Mouse (Mus musculus) urinary bladder, postnatal 4 days (tissue): ENCODE measurements around the gene Uvrag.

Source experiments
- DNase-seq, 2 experiments: peaks; one replicate each; pipeline ENCODE4 v3.0.0; 2021 to 2022; ENCODE audit warnings: low spot score in 2 of 2

The Uvrag gene

DNA sequence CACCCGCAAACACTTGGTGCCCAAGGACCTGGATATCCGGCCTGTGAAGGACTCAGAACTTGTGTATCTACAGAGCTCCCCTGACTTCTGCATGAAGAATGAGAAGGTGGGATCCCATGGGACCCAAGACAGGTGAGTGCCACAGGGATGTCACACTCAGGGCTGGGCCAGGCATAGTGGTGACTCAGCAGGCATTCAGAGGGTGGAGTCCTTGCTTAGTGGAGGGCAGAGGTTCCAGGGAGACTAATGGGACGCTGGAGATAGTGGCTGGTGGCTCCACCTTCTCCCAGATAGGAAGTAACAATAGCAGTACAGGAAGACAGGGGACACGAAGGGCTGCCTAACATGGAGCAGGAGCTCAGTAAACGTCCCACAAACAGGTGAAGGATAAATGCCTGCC, 290.6 kb downstream of the Uvrag start:
- DNase-seq, result no peak

DNA sequence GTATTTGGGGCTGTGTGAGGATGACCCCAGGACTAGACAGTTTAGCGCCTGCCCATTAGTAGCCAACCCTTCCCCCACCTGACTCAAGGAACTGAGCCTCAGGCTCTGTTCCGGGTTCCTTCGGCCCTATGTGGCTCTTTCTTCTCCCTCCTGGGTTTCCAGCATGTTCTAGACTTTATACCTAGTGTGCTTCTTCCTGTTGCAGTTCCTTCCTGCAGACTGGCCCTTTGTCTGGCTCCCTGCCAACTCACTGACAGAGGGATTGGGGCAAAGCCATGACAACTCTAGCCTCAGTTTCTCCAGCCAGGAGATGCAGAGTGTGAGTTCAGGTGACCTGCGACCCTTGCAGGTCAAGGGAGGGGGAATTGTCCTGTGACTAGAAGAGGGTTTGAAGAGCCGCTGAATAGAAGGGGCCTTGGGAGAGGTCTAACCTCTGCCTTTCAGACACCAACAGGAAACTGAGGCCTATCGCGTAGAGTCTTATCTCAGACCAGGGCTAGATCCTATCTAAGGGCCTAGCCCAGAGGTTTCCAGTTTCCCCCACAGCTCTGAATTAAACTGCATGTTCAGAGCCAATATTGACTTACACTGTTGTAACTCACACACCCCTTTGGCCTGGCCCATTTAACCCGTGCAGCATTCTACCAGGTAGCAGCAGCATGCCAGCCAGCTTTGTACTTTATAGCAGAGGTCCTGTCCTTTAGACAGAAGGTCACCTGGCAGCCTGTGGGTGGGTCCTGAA, 291.9 kb downstream of the Uvrag start:
- no peak for DNase-seq

DNA sequence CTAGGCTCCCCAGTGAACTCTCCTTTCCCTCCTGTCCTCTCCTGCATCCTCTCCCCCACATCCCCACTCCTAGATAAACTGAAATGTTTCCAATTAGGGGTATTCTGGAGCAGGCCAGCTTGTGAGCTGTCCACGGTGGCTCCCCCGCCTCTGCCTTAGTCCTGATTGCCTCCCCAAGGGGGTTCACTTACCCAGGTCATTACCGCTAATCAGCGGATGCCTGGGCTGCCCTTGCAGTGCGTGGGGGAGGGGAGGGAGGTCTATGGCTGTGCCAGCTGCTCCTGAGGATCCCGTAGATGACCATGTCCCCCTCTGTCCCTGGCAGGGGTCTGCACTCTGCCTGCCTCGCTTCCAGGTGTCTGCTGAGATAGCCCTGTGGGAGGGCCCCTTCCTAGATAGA, 297.3 kb downstream of the Uvrag start:
- DNase-seq, result no peak

DNA sequence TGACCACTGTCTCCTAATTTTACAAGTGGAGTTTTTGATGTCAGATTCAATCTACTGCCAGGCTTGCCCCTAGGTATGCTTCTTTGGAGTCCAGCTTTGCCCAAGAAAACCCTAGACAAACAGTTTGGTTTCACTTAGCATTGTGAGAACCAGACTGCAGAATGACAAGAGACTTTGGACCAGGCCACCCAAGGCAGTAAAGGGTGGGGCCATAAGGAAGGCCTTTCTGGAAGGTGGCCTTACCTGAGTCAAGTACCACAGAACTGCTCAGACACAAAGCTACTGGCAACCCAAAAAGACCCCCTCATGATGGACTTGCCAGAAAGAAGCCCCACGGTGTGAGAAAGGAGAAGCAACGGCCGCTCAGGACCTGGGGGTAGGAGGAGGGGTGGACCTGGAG, 297.9 kb downstream of the Uvrag start:
- DNase-seq, result no peak

DNA sequence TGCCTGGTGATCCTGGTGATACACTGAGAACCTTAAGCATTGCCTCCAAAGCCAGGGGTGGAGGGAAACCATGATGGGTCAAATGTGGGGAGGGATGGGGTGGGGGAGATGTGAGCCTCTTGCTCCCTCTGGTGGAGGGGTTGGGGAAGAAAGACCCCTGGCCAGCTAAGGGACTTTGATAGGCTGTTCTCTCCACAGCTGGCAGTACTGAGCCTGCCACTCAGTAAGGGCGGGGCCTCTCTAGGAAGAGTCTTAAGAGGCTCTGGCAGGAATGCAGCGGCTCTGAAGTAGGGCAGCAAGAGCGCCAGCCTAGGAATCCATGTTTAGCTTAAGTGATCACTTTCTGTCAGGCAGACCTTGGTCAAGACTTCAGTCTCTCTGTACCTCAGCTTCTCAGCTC, 299.1 kb downstream of the Uvrag start:
- DNase-seq, result no peak

DNA sequence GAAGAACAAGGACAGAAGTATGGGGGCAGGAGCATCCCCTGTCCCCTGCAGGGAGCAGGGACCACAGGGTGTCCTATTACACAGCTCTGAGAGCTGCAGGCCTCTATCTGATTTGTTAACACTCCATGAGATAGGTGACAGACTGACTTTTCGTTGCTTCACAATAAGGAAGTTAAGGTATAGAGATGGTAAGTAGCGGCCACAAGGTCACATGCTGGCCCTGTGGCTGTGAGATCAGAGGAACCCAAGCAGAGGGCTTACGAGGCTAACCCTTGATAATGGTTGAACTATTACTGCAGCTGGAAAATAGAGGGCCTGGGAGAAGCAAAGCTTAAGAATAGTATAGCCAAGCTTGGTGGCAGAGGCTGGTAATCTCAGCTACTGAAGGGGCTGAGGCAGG, 300.2 kb downstream of the Uvrag start:
- DNase-seq, result no peak

DNA sequence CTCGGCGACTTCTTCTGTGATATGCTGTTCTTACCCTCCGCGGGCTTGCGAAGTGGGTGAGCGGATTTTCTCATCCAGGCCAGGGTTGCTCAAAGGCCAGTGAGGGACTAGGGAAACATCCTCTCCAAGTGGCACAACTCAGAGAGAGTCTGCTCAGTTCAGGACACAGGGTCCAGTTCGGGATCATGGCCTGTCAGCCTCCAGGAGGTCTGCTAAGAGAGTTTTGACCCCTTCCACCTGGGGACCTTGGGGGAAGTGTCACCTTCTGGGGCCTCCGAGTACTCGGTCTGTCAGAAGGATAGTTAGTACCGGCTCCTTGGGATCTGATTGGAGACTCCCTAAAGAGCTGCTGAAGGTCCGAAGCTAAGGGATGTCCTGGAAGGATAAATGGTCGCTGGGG, 301.6 kb downstream of the Uvrag start:
- DNase-seq, result no peak

DNA sequence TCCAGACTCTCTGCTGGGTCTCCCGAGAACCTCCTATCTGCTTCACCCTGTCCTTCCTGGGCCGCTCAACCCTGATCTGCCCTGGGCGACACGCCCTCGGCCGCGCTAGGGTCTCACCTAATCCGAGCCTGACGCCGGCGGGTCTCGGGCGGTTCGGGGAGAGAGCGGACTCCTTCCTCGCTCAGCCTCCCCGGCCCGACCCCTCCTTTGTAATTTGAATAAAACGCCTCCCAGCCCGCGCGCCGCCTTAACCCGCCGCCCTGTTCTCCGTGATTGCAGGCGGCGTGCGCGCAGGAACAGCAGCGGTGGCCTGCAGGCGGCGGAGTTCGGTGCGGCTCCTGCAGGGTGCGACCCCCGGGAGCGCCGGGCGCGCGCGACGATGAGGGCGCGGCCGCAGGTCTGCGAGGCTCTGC, 302.2 kb downstream of the Uvrag start:
- peak; percentile 57 to 71 for DNase-seq

DNA sequence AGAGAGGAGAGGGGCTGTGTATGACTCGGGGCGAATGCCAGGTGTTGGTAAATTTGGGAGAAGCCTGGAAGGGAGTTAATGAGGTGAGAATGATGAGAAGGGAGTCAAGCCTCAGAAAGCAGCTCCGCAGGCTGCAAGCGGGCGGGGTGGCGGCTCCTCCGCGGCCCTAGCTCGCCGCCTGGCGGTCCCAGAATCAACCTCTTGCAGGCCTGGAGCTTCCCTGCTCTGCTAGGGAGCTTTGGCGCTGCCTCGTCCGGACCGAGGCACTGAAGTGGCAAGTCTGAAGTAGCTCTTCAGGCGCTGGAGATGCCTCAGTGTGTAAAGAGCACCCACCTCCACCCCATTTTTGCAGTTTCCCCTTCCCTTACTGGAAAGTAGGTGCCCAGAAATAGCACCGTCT, 303.0 kb downstream of the Uvrag start:
- peak; percentile 79 to 85 for DNase-seq

DNA sequence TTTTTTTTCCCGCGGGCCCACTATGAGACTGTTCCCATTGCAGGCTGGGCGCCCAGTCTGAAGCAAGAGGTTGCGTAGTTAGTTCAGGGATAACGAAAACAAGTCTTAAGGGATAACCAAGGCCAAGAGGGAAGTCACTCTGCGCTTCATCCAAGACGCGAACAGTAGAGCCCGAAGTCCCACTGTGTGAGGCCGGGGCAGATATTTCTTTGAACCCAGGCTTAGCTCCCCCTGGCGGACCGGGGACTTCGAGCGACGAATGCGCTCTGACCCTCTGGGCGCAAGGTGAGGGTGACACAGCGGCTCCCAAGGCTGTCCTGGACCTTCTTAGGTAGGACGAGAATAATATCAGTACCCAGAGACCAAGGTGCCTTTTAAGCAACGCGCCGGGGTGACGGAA, 304.3 kb downstream of the Uvrag start:
- DNase-seq, result peak in 1 of 2 experiments; percentile 82

DNA sequence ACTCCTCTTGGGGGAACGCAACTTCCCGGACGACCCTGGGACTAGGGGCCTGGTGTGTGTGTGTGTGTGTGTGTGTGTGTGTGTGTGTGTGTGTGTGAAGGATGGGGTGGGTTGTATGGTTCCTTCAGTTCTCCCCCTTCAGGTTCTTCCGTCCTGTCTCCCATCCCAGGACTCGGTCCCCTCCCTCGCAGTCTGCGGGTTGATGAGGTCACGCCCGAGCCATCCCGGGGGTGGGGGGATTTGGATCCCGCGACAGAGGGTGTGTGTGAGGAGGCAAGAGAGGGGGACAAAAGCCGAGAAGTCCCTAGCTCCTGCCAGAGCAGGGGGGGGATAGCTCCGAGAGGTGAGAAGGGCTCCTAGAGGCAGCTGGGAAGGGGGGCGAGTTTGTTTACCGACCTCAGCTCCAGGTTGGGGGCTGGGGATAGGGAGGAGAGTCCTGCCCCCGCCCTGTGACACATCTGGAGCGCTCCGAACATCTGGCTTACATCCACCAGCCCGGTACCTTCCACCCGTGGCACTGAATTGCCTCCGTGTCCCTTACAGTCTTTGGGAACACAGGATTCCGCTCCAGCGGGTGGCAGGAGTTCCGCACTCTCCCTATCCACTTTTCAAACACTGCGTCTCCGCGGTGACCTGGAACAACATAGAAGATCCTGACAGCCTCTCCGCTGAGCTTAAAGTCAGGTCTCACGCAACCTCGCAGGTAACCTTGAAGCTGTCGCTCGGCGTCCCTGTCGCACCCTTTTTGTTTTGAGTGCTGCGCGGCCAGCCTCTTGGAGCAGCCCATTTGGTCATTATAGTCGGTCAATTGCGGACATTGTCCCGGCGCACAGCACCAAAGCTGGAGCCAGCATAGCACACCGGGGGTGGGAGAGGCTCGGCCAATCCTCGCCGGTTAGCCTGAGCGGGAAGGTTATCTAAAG, 305.2 kb downstream of the Uvrag start:
- DNase-seq, result no peak
